Comparison of ENCODE assay signal across 18 mouse cellular contexts in the genomic region with DNA sequence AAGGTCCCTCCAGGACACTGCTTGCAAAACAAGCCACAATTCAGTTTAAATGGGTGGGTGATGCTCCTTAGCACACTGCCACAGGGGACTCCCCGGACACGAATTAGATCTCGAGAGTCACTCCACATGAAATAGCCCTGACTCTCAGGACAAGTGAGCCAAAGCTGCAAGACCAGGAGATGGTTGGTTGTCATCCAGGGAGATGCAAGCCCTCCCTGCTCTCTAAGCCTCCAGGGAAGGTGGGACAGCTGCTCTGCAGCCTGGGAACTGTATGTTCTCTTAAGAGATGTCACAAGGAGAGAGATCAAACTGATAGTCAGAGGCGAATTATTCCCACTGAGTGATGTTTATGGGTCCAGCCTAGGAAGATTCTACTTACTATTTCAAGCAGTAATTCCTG.
DNase-seq lines count a peak whose midpoint lies in the region; TF ChIP-seq lines count a peak whose summit lies in the region.
"Had no signal": no experiment of that assay in that cellular context is flagged by ENCODE, and none has a peak within 500 bp of the region (broad histone marks: within the 10 kb centered on the region; RNA-seq: fewer than 3 reads in every experiment).

No protein-coding gene starts in this region.

- no peak overlapping the region for H3K4me3 ChIP-seq in gastrocnemius, adult 2 months
- H3K4me3 ChIP-seq in layer of hippocampus, adult 2 months = no peak overlapping the region
- H3K4me3 ChIP-seq in cortical plate, adult 2 months (ENCODE audit: insufficient read depth, low read length) = no peak overlapping the region
- H3K4me3 ChIP-seq: embryonic facial prominence, embryonic 12.5 days; embryonic facial prominence, embryonic 15.5 days; heart, adult 2 months; heart, embryonic 10.5 days; hindbrain, embryonic 12.5 days; hindbrain, embryonic 15.5 days had no signal

- no peak for TF ChIP-seq POLR2A in cortical plate, adult 2 months (IDR thresholded peaks at IDR 0.05; ENCODE audit: extremely low read depth, insufficient read depth, low read length)

- peaks cover 53% of the 10 kb centered on the region for H3K4me1 ChIP-seq in cortical plate, adult 2 months (ENCODE audit: control insufficient read depth, insufficient read depth, low read length)

- H3K27ac ChIP-seq in gastrocnemius, adult 2 months = peak overlapping the region; percentile 58
- peak overlapping the region; percentile 92 for H3K27ac ChIP-seq in layer of hippocampus, adult 2 months
- peak overlapping the region; percentile 69; the same call in 1 of the 2 replicates for H3K27ac ChIP-seq in cortical plate, adult 2 months (ENCODE audit: insufficient read depth, low read length)
- H3K27ac ChIP-seq: embryonic facial prominence, embryonic 12.5 days; embryonic facial prominence, embryonic 15.5 days; heart, adult 2 months; hindbrain, embryonic 12.5 days; hindbrain, embryonic 15.5 days had no signal

- intact Hi-C loops in gastrocnemius, adult 2 months (cut with DNase I) = no loop called here

- TF ChIP-seq CTCF in gastrocnemius, adult 2 months (IDR thresholded peaks at IDR 0.05) = no peak
- TF ChIP-seq CTCF in layer of hippocampus, adult 2 months (conservative IDR thresholded peaks at IDR 0.05) = no peak
- no peak for TF ChIP-seq CTCF in cortical plate, adult 2 months (IDR thresholded peaks at IDR 0.05; ENCODE audit: extremely low read depth, insufficient read depth, low read length)

- DNase-seq in gastrocnemius, adult 2 months = no peak
- DNase-seq in gastrocnemius, postnatal 4 days (ENCODE audit: low spot score in 2 of 2) = no peak
- DNase-seq in layer of hippocampus, adult 2 months (ENCODE audit: low spot score in 2 of 2) = no peak
- no peak for DNase-seq in layer of hippocampus, postnatal 36 days
- no peak for DNase-seq in liver
- DNase-seq: adrenal gland, adult 8-10 months; adrenal gland, postnatal 25 days; cerebellum, adult 18-20 months; cerebellum, adult 9-10 months; cerebellum, postnatal 14 days; forebrain, postnatal 0 days; heart, adult 2 months had no signal
